13 mouse cellular contexts compared by ENCODE assay signal in the genomic region with DNA sequence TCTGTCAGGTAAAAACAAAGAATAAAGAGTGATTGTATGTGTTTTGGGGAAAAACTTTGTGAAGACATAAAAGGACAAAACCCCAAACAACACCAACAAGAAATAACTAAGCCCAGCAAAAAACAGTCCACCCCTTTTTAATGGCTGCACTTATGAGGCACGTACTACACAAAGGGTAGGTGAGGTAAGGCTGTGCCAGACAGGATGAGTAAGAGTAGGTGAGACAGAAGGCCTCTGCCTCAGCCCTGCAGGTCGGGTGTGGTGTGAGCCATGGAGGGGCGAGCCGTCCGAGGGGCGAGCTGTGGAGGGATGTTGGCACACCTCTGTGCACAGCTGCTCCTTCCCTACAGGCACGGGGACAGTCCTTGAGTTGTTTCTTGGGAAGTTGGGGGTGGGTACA.
"Had no signal": no experiment of that assay in that cellular context is flagged by ENCODE, and none has a peak within 500 bp of the region (broad histone marks: within the 10 kb centered on the region; RNA-seq: fewer than 3 reads in every experiment).

No protein-coding gene starts in this region.

- DNase-seq: lung, adult 18-20 months; lung, embryonic 14.5 days; lung, postnatal 10 days; lung, postnatal 4 days; midbrain, embryonic 14.5 days; right cerebral cortex, postnatal 14 days; thymus, adult 18-20 months; thymus, postnatal 14 days; thymus, postnatal 36 days had no signal

- H3K4me2 ChIP-seq: lung, embryonic 14.5 days; midbrain, embryonic 12.5 days; neural tube, embryonic 12.5 days; stomach, embryonic 15.5 days had no signal

- H3K9ac ChIP-seq: lung, embryonic 14.5 days; midbrain, embryonic 12.5 days; neural tube, embryonic 12.5 days; stomach, embryonic 15.5 days had no signal

- H3K27ac ChIP-seq: midbrain, embryonic 10.5 days; midbrain, embryonic 12.5 days; neural tube, embryonic 12.5 days; stomach, embryonic 15.5 days had no signal

- H3K27me3 ChIP-seq: midbrain, embryonic 12.5 days; neural tube, embryonic 12.5 days; stomach, embryonic 15.5 days had no signal

- H3K36me3 ChIP-seq: stomach, embryonic 15.5 days had no signal

- H3K9me3 ChIP-seq: midbrain, embryonic 10.5 days; midbrain, embryonic 12.5 days; neural tube, embryonic 12.5 days; stomach, embryonic 15.5 days had no signal

- H3K4me3 ChIP-seq: midbrain, embryonic 10.5 days; midbrain, embryonic 12.5 days; neural tube, embryonic 12.5 days; stomach, embryonic 15.5 days had no signal
